25 mouse cellular contexts compared by ENCODE assay signal in the genomic region with DNA sequence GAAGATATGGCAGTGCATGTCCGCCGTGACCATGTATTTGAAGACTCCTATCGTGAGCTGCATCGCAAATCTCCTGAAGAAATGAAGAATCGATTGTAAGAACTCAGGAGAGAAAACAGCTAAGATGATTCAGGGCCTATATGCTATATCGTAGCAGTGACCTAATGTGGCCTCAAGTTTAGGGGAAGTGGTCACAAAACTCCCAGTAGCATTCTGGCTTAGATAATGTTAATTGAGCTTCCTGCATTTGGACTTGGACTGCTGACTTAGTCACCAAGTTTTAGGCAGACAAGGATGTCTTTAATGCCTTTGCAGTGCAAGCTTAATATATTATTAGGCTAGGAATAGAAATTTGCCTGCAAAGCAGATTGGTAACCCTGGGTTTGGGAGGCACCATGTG.
"Had no signal": no experiment of that assay in that cellular context is flagged by ENCODE, and none has a peak within 500 bp of the region (broad histone marks: within the 10 kb centered on the region; RNA-seq: fewer than 3 reads in every experiment).

No protein-coding gene starts in this region.

- H3K4me3 ChIP-seq: heart, embryonic 13.5 days; heart, embryonic 15.5 days; hindbrain, embryonic 13.5 days; hindbrain, embryonic 15.5 days; kidney, embryonic 15.5 days; limb, embryonic 13.5 days; limb, embryonic 15.5 days; liver, embryonic 12.5 days had no signal

- H3K27me3 ChIP-seq: heart, embryonic 15.5 days; liver, embryonic 12.5 days had no signal

- H3K9ac ChIP-seq: heart, embryonic 13.5 days; heart, embryonic 15.5 days; hindbrain, embryonic 13.5 days; hindbrain, embryonic 15.5 days; kidney, embryonic 15.5 days; limb, embryonic 13.5 days; limb, embryonic 15.5 days; liver, embryonic 12.5 days; liver, embryonic 14.5 days had no signal

- DNase-seq: gastrocnemius, postnatal 25 days; heart, adult 18-20 months; heart, postnatal 14 days; heart, postnatal 36 days; kidney, adult 11 months; kidney, adult 2 months; kidney, adult 9 months; kidney, postnatal 14 days; kidney, postnatal 36 days; layer of hippocampus, adult 9-11 months; layer of hippocampus, postnatal 36 days; left cerebral cortex, postnatal 4 days had no signal

- H3K4me2 ChIP-seq: heart, embryonic 11.5 days; heart, embryonic 13.5 days; heart, embryonic 15.5 days; hindbrain, embryonic 13.5 days; hindbrain, embryonic 15.5 days; kidney, embryonic 15.5 days; limb, embryonic 13.5 days; limb, embryonic 15.5 days; liver, embryonic 12.5 days had no signal

- H3K4me1 ChIP-seq: heart, embryonic 13.5 days; heart, embryonic 15.5 days; hindbrain, embryonic 13.5 days; hindbrain, embryonic 15.5 days; kidney, embryonic 15.5 days; limb, embryonic 13.5 days; limb, embryonic 15.5 days; liver, embryonic 12.5 days had no signal

- ATAC-seq: hindbrain, postnatal 0 days; intestine, embryonic 16.5 days; liver, embryonic 12.5 days had no signal

- H3K27ac ChIP-seq: heart, embryonic 13.5 days; heart, embryonic 15.5 days; hindbrain, embryonic 13.5 days; hindbrain, embryonic 15.5 days; hindbrain, postnatal 0 days; kidney, embryonic 15.5 days; kidney, postnatal 0 days; limb, embryonic 13.5 days; limb, embryonic 15.5 days; liver, embryonic 12.5 days; liver, embryonic 14.5 days had no signal

- H3K9me3 ChIP-seq: heart, embryonic 13.5 days; heart, embryonic 15.5 days; hindbrain, embryonic 13.5 days; hindbrain, embryonic 15.5 days; kidney, embryonic 15.5 days; limb, embryonic 13.5 days; limb, embryonic 15.5 days; liver, embryonic 12.5 days had no signal
